Mouse (Mus musculus): Measurements from ENCODE around the gene Spry2.

GRCm38 (mm10) chr14:105851359-105852067 is 45.1 kb downstream of the Spry2 start:
- TF ChIP-seq MAFK (IDR thresholded peaks at IDR 0.05; ENCODE audit: insufficient read depth, low read depth, low read length) (peak; percentile 44; the same call in 1 of the 2 replicates), HCFC1 (IDR thresholded peaks at IDR 0.05; ENCODE audit: borderline replicate concordance, insufficient read depth, low read length) (no peak), ZNF384 (IDR thresholded peaks at IDR 0.05; ENCODE audit: low read depth, low read length) (peak; percentile 70)

Measured in ES-E14 (cell line).